17 mouse cellular contexts compared by ENCODE assay signal in the genomic region with DNA sequence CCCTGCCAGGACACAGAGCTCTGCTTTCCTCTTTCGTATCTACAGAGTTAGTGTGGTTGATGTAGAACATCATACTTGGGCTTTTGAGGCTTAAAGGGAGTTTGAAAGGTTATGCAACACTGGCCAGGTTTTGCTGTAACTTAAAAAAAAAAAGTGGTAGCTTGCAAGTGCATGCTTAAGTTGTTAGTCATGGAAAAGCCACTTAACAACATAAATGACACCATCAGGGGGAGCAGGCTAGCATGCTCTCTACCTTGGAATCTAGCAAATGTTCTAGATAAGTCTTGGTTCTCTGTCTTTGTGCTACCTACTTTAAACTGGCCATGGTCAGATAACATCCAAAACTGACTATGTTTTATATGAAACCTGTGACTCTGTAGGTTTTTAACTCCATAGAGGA.
"Had no signal": no experiment of that assay in that cellular context is flagged by ENCODE, and none has a peak within 500 bp of the region (broad histone marks: within the 10 kb centered on the region; RNA-seq: fewer than 3 reads in every experiment).

No protein-coding gene starts in this region.

- H3K27me3 ChIP-seq: liver, embryonic 13.5 days; neural tube, embryonic 12.5 days; neural tube, embryonic 15.5 days; stomach, embryonic 15.5 days had no signal

- H3K4me3 ChIP-seq: kidney, embryonic 15.5 days; left cerebral cortex, adult 2 months; liver, embryonic 13.5 days; neural tube, embryonic 12.5 days; neural tube, embryonic 15.5 days; stomach, embryonic 15.5 days had no signal

- H3K9me3 ChIP-seq: kidney, embryonic 15.5 days; liver, embryonic 13.5 days; neural tube, embryonic 12.5 days; neural tube, embryonic 15.5 days; stomach, embryonic 15.5 days had no signal

- DNase-seq: kidney, adult 2 months; kidney, postnatal 14 days; layer of hippocampus, postnatal 36 days; liver, embryonic 13.5 days; lung, embryonic 14.5 days; lung, postnatal 10 days; midbrain, embryonic 14.5 days; right cerebral cortex, postnatal 25 days; spleen, adult 18-20 months; thymus, postnatal 25 days had no signal

- H3K4me1 ChIP-seq: kidney, embryonic 15.5 days; liver, embryonic 13.5 days; neural tube, embryonic 12.5 days; stomach, embryonic 15.5 days had no signal

- H3K9ac ChIP-seq: kidney, embryonic 15.5 days; liver, embryonic 13.5 days; lung, embryonic 14.5 days; neural tube, embryonic 12.5 days; neural tube, embryonic 15.5 days; stomach, embryonic 15.5 days had no signal

- H3K4me2 ChIP-seq: kidney, embryonic 15.5 days; liver, embryonic 13.5 days; lung, embryonic 14.5 days; midbrain, embryonic 11.5 days; neural tube, embryonic 12.5 days; neural tube, embryonic 15.5 days; stomach, embryonic 15.5 days had no signal

- H3K36me3 ChIP-seq: kidney, embryonic 15.5 days; liver, embryonic 13.5 days; neural tube, embryonic 12.5 days; neural tube, embryonic 15.5 days; stomach, embryonic 15.5 days had no signal

- H3K27ac ChIP-seq: kidney, embryonic 15.5 days; left cerebral cortex, adult 2 months; liver, embryonic 13.5 days; neural tube, embryonic 12.5 days; neural tube, embryonic 15.5 days; stomach, embryonic 15.5 days had no signal

- ATAC-seq: intestine, postnatal 0 days had no signal
